Mouse (Mus musculus) heart, postnatal 0 days (tissue): Measurements from ENCODE around the gene Vegfd.

ENCODE experiments used
- CTCF ChIP-seq: IDR thresholded peaks from 2 replicates; pipeline ENCODE4 v1.5.1; 2016; ENCODE audit warnings: antibody characterized with exemption, control low read depth, low read depth
- EP300 ChIP-seq: IDR thresholded peaks from 2 replicates; pipeline ENCODE4 v1.6.1; 2016; ENCODE audit warnings: antibody characterized with exemption, low read depth

- no peak for TF ChIP-seq CTCF
- no peak for TF ChIP-seq EP300
These were observed 66.3 kb downstream of the Vegfd start for GRCm38 (mm10) chrX:164439462-164439861.
